Mouse (Mus musculus): ENCODE measurements around the gene Pdk2.

The Pdk2 gene

GRCm38 (mm10) chr11:94988780-94989561 lies 52.2 kb downstream of the Pdk2 start:
- in situ Hi-C loops (cut with MseI, MboI), result no loop called here

GRCm38 (mm10) chr11:94987851-94988250 lies 53.3 kb downstream of the Pdk2 start:
- in situ Hi-C loops (cut with MseI, MboI), result no loop called here

- in situ Hi-C loops (cut with MseI, MboI), result no loop called here
These were observed 53.8 kb downstream of the Pdk2 start for GRCm38 (mm10) chr11:94987341-94987740.

- in situ Hi-C loops (cut with MseI, MboI), result no loop called here
These were observed 54.7 kb downstream of the Pdk2 start for GRCm38 (mm10) chr11:94986435-94986834.

GRCm38 (mm10) chr11:94985822-94986221 lies 55.3 kb downstream of the Pdk2 start:
- in situ Hi-C loops (cut with MseI, MboI), result no loop called here

GRCm38 (mm10) chr11:94985140-94985539 lies 56.0 kb downstream of the Pdk2 start:
- in situ Hi-C loops (cut with MseI, MboI), result no loop called here

GRCm38 (mm10) chr11:94979462-94980179 lies 61.5 kb downstream of the Pdk2 start:
- in situ Hi-C loops (cut with MseI, MboI), result no loop called here

- in situ Hi-C loops (cut with MseI, MboI), result no loop called here
These were observed 62.2 kb downstream of the Pdk2 start for GRCm38 (mm10) chr11:94978947-94979346.

GRCm38 (mm10) chr11:94978178-94978915 lies 62.8 kb downstream of the Pdk2 start:
- in situ Hi-C loops (cut with MseI, MboI), result no loop called here
